Mouse (Mus musculus) embryonic facial prominence, embryonic 14.5 days (tissue): ENCODE results near the gene Frs2. TPM values are rescaled to one million over a fixed set of nuclear protein-coding genes. Genes with fewer than 3 reads are reported as not detected.

Experiments used
- ATAC-seq: fragments of 200-750 bp; cut with Nextera tagmentation; 2 replicates; pipeline ENCODE4 v1.8.0; 2017; ENCODE audit warnings: low read depth, moderate number of reproducible peaks, moderate TSS enrichment
- DNase-seq: peaks from one replicate; pipeline ENCODE4 v3.0.0-alpha.2; 2015; ENCODE audit warnings: low spot score
- H3K27ac ChIP-seq: fragments of 300-500 bp; sonication (generic); replicated peaks from 2 replicates; pipeline ENCODE4 v1.5.1; 2014; ENCODE audit warnings: low read depth, mild to moderate bottlenecking, low read length, moderate library complexity
- H3K27me3 ChIP-seq: fragments of 300-500 bp; sonication (generic); replicated peaks from 2 replicates; pipeline ENCODE4 v1.6.1; 2014; ENCODE audit warnings: low read length; ENCODE audit not compliant: control insufficient read depth, insufficient read depth
- H3K36me3 ChIP-seq: fragments of 300-500 bp; sonication (generic); 2 replicates; pipeline ENCODE4 v1.6.1; 2014; ENCODE audit warnings: low read length, mixed read lengths; ENCODE audit not compliant: control insufficient read depth, insufficient read depth
- H3K4me1 ChIP-seq: fragments of 300-500 bp; sonication (generic); 2 replicates; pipeline ENCODE4 v1.6.1; 2014; ENCODE audit warnings: antibody characterized with exemption, low read length; ENCODE audit not compliant: control insufficient read depth, insufficient read depth
- H3K4me2 ChIP-seq: fragments of 300-500 bp; sonication (generic); 2 replicates; pipeline ENCODE4 v1.6.1; 2014; ENCODE audit warnings: low read depth, mild to moderate bottlenecking, low read length, moderate library complexity, mixed read lengths
- H3K4me3 ChIP-seq: fragments of 300-500 bp; sonication (generic); 2 replicates; pipeline ENCODE4 v1.5.1; 2014; ENCODE audit warnings: low read depth, mild to moderate bottlenecking, low read length
- H3K9ac ChIP-seq: fragments of 300-500 bp; sonication (generic); 2 replicates; pipeline ENCODE4 v1.6.1; 2014; ENCODE audit warnings: low read depth, mild to moderate bottlenecking, low read length, moderate library complexity, mixed read lengths
- H3K9me3 ChIP-seq: fragments of 300-500 bp; sonication (generic); 2 replicates; pipeline ENCODE4 v1.6.1; 2016; ENCODE audit warnings: low read length; ENCODE audit not compliant: control insufficient read depth
- WGBS: fragments of 180-500 bp; shearing (Covaris S2); extraction: QIAGEN DNeasy Blood & Tissue Kit; methylation state at CpG from one replicate; pipeline ENCODE4 v1.1.7; 2014; 5-methylcytosine and 5-hydroxymethylcytosine counted together
- polyA plus RNA-seq: library from polyadenylated mRNA; unstranded; fragments of >200 nt; fragmentation: Nextera tagmentation; extraction: Ambion mirVana; gene quantifications from 2 replicates; pipeline ENCODE4 v1.2.1, GENCODE M21; 2014

Gene Frs2
- polyA plus RNA-seq, 1 experiment from 2014 or later: 22.6 TPM

DNA sequence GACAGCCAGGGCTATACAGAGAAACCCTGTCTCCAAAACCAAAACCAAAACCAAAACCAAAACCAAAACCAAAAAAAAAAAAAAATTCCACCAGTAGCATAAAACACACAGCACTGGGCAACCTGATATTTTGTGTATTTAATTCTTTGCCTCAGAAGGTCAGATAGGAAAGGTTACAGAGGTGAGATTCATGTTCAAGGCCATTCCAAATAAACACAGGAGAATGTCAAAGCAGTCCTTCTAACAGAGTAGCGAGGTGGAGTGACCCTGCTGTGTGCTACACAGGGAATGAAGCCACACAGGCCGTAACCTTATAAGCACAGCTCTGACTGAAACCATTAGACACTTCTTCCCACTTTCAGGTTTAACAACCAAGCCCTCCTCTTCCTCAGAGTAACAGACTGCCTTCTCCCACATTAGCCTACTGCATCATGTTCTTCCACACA lies 66.4 kb downstream of the Frs2 start:
- H3K27me3 ChIP-seq: no peaks in the 10 kb centered on the region
- peaks cover 72% of the 10 kb centered on the region for H3K36me3 ChIP-seq
- no peak overlapping the region for H3K9ac ChIP-seq
- H3K27ac ChIP-seq: no peak overlapping the region
- H3K9me3 ChIP-seq: no peaks in the 10 kb centered on the region
- DNase-seq: no peak
- ATAC-seq: no peak
- WGBS: 86% methylated on average over 2 of the region's 2 CpGs
- no peaks in the 10 kb centered on the region for H3K4me1 ChIP-seq
- H3K4me3 ChIP-seq: no peak overlapping the region
- no peak overlapping the region for H3K4me2 ChIP-seq

DNA sequence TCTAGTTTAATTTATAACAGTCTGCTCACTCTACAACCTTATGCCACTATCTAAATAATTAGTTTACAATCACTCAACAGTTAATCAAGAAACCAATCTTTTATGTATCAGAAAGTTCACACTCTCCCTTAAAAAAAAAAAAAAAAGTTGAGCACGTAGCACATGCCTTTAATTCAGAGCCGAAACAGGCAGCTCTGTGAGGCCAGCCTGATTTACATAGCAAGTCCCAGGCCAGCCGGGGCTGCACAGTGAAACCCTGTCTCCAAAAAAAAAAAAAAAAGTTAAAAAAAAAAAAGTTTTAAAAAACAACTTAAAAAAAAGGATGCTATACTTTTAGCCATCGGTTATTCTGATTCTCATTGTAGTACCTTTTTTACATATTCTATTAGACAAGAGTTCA lies 67.0 kb downstream of the Frs2 start:
- H3K9ac ChIP-seq: no peak overlapping the region

DNA sequence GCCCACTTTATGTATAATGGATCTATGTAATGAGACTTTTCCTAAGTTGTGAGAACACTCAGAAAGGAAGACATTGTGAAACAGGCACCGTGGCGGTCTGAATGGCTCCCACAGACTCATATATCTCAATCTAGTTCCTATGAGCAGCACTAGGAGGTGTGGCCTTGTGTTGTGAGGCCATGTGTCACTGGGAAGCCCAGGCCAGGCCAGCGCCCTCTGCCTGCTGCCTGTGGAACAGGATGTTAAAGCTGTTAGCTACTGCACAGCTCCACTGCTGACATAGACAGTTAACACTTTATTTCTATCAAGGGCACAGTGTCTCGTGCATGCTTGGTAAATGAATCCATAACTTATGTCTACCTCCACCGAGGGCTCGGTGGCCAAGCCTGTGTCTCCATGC lies 70.0 kb downstream of the Frs2 start:
- H3K4me1 ChIP-seq: no peaks in the 10 kb centered on the region
- no peak overlapping the region for H3K4me3 ChIP-seq
- peak; percentile 44; the same call in 1 of the 2 replicates for ATAC-seq
- H3K9me3 ChIP-seq: no peaks in the 10 kb centered on the region
- H3K9ac ChIP-seq: no peak overlapping the region
- peaks cover 78% of the 10 kb centered on the region for H3K36me3 ChIP-seq
- H3K27ac ChIP-seq: no peak overlapping the region
- WGBS: 83% methylated on average over 6 of the region's 6 CpGs
- no peak for DNase-seq
- no peaks in the 10 kb centered on the region for H3K27me3 ChIP-seq
- no peak overlapping the region for H3K4me2 ChIP-seq

More for the DNA sequence above, 67.0 kb downstream of the Frs2 start:
- Histone ChIP-seq H3K4me3 (no peak overlapping the region), H3K4me2 (no peak overlapping the region), H3K27me3 (no peaks in the 10 kb centered on the region), H3K36me3 (peaks cover 78% of the 10 kb centered on the region), H3K9me3 (no peaks in the 10 kb centered on the region), H3K4me1 (no peaks in the 10 kb centered on the region), H3K27ac (no peak overlapping the region)
- ATAC-seq: no peak
- DNase-seq: no peak
- 71% methylated on average over 4 of the region's 4 CpGs for WGBS

DNA sequence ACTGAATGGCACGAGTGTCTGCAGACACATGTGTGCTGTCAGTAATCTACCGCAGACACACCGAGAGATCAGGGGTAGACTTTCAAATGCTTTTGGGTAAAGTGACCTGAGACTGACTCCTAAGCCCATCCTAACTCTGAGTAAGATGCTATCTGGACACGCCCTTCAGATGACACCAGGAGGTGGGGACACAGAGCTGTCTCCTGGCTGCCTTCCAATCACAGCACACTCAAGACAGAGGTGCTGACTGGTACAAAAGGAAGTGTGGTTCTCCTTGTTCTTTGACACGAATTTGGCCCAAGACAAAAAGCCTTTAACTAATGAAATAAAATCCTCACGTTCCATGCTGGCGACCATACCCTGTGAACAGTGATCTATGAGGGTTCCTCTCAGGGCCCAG lies 75.2 kb downstream of the Frs2 start:
- Histone ChIP-seq H3K4me2 (no peak overlapping the region), H3K36me3 (peaks cover 72% of the 10 kb centered on the region), H3K27me3 (no peaks in the 10 kb centered on the region), H3K4me1 (no peaks in the 10 kb centered on the region), H3K9me3 (no peaks in the 10 kb centered on the region), H3K4me3 (no peak overlapping the region), H3K9ac (no peak overlapping the region), H3K27ac (no peak overlapping the region)
- ATAC-seq (no peak), DNase-seq (no peak)
- WGBS: 76% methylated on average over 7 of the region's 7 CpGs

DNA sequence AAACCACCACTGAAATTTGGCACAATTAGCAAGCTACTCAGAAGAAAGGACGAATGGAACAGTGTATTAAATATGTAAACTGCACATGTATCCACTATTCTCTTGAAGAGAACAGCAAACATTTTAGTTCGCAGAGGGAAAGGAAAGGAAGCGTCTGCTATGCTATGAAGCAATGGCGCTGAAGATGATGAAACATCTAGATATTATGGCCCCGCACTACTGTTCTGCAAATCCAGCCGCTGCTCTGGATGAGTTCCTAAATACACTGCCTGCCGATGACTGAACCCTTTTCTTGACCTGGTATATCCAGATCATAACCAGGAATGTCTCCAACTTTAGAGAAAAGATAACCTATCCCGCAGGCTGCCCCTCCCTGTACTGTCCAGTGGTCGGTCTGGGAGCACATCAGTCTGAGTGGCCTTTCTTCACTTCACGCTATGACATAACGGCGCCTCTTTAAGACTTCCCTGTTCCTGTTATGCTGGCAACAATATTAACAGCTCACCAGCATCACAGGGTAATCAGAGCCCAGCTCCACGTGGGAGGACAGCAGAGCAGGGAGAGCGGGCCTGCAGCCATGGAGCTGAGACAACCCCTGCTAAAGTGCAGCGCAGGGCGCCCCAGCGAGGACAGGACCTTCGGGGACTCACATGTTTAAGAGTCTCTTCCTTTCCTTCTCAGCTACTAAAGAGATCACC lies 76.0 kb downstream of the Frs2 start:
- ATAC-seq (no peak), DNase-seq (no peak)
- H3K36me3 ChIP-seq: peaks cover 64% of the 10 kb centered on the region
- H3K27me3 ChIP-seq: no peaks in the 10 kb centered on the region
- H3K9ac ChIP-seq: no peak overlapping the region
- H3K4me1 ChIP-seq: no peaks in the 10 kb centered on the region
- H3K9me3 ChIP-seq: no peaks in the 10 kb centered on the region
- WGBS: 91% methylated on average over 18 of the region's 18 CpGs
- no peak overlapping the region for H3K4me2 ChIP-seq
- H3K4me3 ChIP-seq: no peak overlapping the region
- H3K27ac ChIP-seq: no peak overlapping the region

DNA sequence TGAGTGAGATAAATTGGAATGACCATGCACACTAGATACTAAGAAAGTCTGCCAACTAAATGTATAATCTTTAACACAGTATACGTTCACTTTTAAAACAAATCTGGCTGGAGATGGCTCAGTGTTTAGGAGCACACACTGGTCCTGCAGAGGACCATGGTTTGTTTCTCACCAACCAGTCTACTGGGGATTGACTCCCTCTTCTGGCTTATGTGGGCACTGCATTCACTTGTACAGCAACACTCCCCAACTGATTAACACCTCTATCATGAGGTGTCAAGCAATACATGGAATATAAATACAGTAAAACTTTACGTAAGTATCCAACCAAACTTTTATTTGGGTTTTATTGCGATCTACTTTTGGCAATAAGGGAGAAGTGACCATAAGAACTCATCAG lies 79.2 kb downstream of the Frs2 start:
- ATAC-seq (no peak), DNase-seq (no peak)
- no peak overlapping the region for H3K4me2 ChIP-seq
- no peaks in the 10 kb centered on the region for H3K27me3 ChIP-seq
- H3K9me3 ChIP-seq: no peaks in the 10 kb centered on the region
- no peak overlapping the region for H3K4me3 ChIP-seq
- H3K27ac ChIP-seq: no peak overlapping the region
- no peak overlapping the region for H3K9ac ChIP-seq
- H3K36me3 ChIP-seq: peaks cover 36% of the 10 kb centered on the region
- H3K4me1 ChIP-seq: 0 out of 2 replicates have a peak, but pooled peaks cover 2% of the 10 kb centered on the region
- WGBS: 92% methylated on average over 3 of the region's 3 CpGs

DNA sequence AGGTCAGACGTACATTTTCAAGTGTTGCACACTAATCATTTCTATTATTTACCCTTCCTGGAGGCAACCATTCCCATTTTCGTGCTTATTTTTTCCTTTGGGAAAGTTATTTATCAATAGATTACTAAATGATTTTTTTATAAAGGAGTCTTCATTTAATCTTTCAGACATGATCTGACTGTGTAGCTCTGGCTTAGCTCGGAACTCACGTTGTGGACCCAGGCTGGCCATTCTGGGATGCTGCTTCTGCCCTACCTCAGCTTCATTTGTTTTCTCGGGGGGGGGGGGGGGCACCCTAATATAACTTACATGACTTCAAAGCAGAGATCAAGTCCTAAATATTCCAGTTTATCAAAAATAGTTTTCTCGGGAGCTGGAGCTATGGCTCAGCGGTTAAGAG lies 84.3 kb downstream of the Frs2 start:
- Histone ChIP-seq H3K9me3 (no peaks in the 10 kb centered on the region), H3K27me3 (no peaks in the 10 kb centered on the region), H3K27ac (peak overlapping the region; percentile 95), H3K4me3 (peak overlapping the region; percentile 87), H3K4me1 (peaks cover 6% of the 10 kb centered on the region; the same call in 1 of the 2 replicates), H3K9ac (peak overlapping the region; percentile 64), H3K36me3 (peaks cover 31% of the 10 kb centered on the region), H3K4me2 (peak overlapping the region; percentile 70)
- DNase-seq (no peak), ATAC-seq (no peak)
- WGBS: 11% methylated on average over 7 of the region's 7 CpGs

DNA sequence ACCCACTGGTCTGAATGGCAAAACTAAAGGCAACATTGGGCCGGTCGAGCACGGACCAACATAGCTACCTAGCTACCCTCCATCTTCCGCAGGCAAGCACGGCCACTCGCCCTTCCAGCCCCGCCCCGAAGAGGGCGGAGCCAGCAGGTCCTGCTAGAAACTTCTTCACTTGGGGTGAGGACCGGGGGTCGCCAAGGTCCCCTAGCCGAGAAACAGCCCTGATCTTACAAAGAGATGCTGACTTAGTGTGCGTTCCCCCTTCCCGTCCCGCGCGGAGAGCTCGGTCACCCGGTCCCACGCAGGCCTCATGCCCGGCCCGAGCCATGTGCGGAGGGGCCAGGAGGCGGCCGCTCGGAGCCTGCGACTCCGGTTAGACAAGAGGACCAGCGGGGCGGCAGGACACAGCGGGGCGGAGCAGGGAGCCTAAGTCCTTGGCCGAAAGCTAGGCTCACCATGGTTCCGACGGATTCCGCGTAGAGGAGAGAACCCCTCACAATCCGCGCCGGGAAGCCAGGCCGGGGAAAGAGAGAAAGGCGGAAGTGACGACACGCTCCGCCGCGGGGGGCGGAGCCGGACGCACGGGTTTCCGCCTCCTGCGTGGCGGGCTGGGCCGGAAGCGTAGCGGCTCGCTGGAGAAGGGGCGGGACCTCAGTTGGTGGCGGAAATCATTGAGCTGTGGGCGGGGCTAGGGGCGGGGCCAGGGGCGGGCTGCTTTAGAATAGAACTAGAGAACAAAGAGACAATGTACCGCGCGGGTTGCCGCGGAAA lies 84.9 kb downstream of the Frs2 start, which contains the start of gene Cct2:
TSS of gene Cct2 (minus strand) at position 561 of the 768 bp plus-strand sequence.
- Histone ChIP-seq H3K9me3 (no peaks in the 10 kb centered on the region), H3K27me3 (no peaks in the 10 kb centered on the region), H3K4me1 (peaks cover 6% of the 10 kb centered on the region; the same call in 1 of the 2 replicates), H3K27ac (peak within 1 kb of the TSS; percentile 95), H3K36me3 (peaks cover 38% of the 10 kb centered on the region), H3K4me3 (peak within 1 kb of the TSS; percentile 87), H3K4me2 (peak within 1 kb of the TSS; percentile 94), H3K9ac (peak within 1 kb of the TSS; percentile 85)
- DNase-seq: peak; percentile 98
- WGBS: under 1% methylated on average over 63 of the region's 68 CpGs
- ATAC-seq: peak; percentile 94
